Mouse (Mus musculus): Measurements from ENCODE around the gene Ccdc117.
"Not testable (repeated sequence)": the region's sequence is repeated elsewhere in the genome, so short reads cannot be mapped to it uniquely, and the experiment has no call there.

Ccdc117 gene

GRCm38 (mm10) chr11:5541799-5542481, at the start of gene Ccdc117:
Gene Ccdc117 (minus strand): TSS chr11:5542187.
- peak; percentile 90 for DNase-seq

GRCm38 (mm10) chr11:5575046-5575445, 33.1 kb upstream of the Ccdc117 start:
- DNase-seq: no peak

GRCm38 (mm10) chr11:5573821-5574220, 31.8 kb upstream of the Ccdc117 start:
- no peak for DNase-seq

- no peak for DNase-seq
Measured at GRCm38 (mm10) chr11:5571856-5572255, 29.9 kb upstream of the Ccdc117 start.

- no peak for DNase-seq
Measured at GRCm38 (mm10) chr11:5569474-5569873, 27.5 kb upstream of the Ccdc117 start, which contains the start of gene Ankrd36. Gene Ankrd36 (plus strand): TSS chr11:5569684.

GRCm38 (mm10) chr11:5568082-5568481, 26.1 kb upstream of the Ccdc117 start:
- no peak for DNase-seq

- no peak for DNase-seq
Measured at GRCm38 (mm10) chr11:5567654-5568053, 25.7 kb upstream of the Ccdc117 start.

- no peak for DNase-seq
Measured at GRCm38 (mm10) chr11:5566506-5566905, 24.5 kb upstream of the Ccdc117 start.

- DNase-seq: no peak
Measured at GRCm38 (mm10) chr11:5565596-5565995, 23.6 kb upstream of the Ccdc117 start.

- no peak for DNase-seq
Measured at GRCm38 (mm10) chr11:5563898-5564297, 21.9 kb upstream of the Ccdc117 start.

- no peak for DNase-seq
Measured at GRCm38 (mm10) chr11:5562625-5563268, 20.8 kb upstream of the Ccdc117 start.

GRCm38 (mm10) chr11:5560273-5560672, 18.3 kb upstream of the Ccdc117 start:
- no peak for DNase-seq

GRCm38 (mm10) chr11:5551931-5552330, 9.9 kb upstream of the Ccdc117 start:
- no peak for DNase-seq

- no peak for DNase-seq
Measured at GRCm38 (mm10) chr11:5551430-5551829, 9.4 kb upstream of the Ccdc117 start.

- DNase-seq: no peak
Measured at GRCm38 (mm10) chr11:5546693-5547092, 4.7 kb upstream of the Ccdc117 start.

GRCm38 (mm10) chr11:5545457-5545856, 3.5 kb upstream of the Ccdc117 start:
- no peak for DNase-seq

- DNase-seq: not testable (repeated sequence)
Measured at GRCm38 (mm10) chr11:5544709-5545108, 2.7 kb upstream of the Ccdc117 start.

- DNase-seq: no peak
Measured at GRCm38 (mm10) chr11:5543281-5543680, 1.3 kb upstream of the Ccdc117 start.

- DNase-seq: no peak
Measured at GRCm38 (mm10) chr11:5542482-5543185, 647 bp upstream of the Ccdc117 start.

- DNase-seq: no peak
Measured at GRCm38 (mm10) chr11:5541230-5541798, 673 bp downstream of the Ccdc117 start.

- DNase-seq: no peak
Measured at GRCm38 (mm10) chr11:5540331-5540730, 1.7 kb downstream of the Ccdc117 start.

GRCm38 (mm10) chr11:5537454-5537853, 4.5 kb downstream of the Ccdc117 start:
- not testable (repeated sequence) for DNase-seq

GRCm38 (mm10) chr11:5533108-5533507, 8.9 kb downstream of the Ccdc117 start:
- DNase-seq: no peak

- no peak for DNase-seq
Measured at GRCm38 (mm10) chr11:5530717-5531116, 11.3 kb downstream of the Ccdc117 start.

Measured in thymus, postnatal 14 days (tissue).